Mouse (Mus musculus): ENCODE measurements around the gene Cir1.

Gene Cir1

DNA sequence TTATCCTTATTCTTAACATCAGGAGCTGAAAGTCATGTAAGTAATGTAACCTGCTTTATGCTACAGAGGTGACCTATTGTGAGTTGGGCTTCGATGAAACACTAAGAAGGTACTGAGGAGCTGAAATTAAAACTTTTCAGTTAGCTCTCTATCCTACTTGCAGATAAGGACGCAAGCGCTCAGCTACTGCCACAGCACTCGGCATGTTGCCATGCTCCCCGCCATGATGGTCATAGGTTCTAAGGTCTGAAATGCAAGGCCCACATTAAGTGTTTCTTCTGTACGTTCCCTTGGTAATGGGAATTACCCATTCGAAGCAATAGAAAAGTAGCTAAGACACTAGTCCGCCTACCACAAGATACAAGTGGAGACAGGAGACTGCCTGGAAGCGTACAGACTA lies 9.8 kb downstream of the Cir1 start:
- in situ Hi-C loops (cut with MboI, MseI) = no loop called here

DNA sequence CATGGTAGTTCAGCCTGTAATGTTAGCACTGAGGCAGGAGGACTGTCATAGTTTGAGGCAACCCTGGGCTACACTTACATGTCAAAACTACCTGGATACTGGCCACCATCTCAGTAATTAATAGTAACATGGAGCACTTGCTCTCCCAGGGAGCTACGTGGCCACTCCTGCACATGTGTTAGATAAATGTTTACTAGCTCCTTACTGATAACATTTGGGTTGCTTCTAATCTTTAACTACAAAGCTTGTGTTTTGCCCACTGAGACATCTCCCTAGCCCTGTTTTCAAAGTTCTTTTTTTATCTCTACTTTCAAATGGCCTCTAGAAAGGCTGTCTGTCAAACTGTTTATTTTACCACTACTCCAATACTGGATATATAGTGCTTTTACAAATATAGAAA lies 10.5 kb downstream of the Cir1 start:
- in situ Hi-C loops (cut with MboI, MseI) = no loop called here

DNA sequence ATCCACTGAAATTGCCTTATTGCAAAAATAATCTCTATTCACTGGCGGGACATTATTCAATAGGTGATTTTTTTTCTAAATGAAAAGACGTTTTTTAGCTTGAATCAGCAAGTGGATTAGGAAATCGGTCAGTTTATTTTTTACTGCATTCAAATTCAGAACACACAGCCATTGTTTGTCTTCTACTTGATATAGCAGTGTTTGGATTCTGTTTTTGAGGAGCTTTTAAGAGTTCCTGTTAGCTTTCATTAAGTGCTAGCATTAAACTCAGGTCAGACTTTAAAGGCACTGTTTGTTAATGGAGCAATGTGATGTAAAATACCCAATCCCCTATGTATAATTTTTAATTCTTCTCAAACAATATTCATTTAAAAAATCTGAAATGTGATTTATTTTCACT lies 13.7 kb downstream of the Cir1 start:
- in situ Hi-C loops (cut with MboI, MseI) = loop anchor here in 1 of 2 experiments (5.0 kb wide), 1 partner anchor 93 kb away; no protein-coding TSS in a partner anchor

DNA sequence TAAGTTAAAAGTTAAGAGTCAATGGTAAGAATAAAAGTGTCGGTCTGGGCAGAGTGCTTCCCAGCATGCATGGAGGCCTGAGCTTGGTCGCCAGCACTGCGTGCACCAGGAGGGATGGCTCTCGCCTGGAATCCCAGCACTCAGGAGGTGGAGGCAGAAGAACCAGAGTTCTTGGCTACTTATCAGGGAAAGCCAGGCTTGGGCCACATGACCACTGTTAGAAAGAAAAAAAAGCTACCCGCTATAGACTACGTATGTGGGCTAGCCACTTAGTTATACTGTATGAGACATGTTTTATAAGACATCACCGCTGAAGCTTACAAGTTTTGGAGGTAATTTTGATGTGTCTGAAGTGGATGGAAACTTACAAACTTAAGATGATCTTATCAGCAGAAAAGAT lies 14.3 kb downstream of the Cir1 start:
- in situ Hi-C loops (cut with MboI, MseI) = loop anchor here in 1 of 2 experiments (5.0 kb wide), 1 partner anchor 94 kb away; no protein-coding TSS in a partner anchor

DNA sequence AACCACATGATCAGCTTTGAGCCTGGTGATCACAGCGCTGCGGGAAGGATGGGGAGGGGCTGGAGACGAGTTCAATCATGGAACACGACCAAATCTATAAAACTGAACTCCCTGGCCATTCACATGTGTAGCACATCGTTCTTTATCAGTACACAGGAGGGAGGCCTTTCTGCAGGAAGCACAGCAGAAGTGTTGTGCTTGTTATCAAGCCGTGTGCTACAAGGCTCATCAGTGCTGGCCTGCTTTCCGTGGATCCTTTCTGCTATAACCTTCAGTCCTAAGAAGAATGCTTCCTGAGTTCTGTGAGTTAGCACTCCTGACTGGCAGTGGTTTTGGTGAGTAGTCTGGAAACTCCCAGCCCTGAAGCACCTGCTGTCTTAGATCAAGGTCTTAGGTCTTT lies 17.5 kb downstream of the Cir1 start:
- in situ Hi-C loops (cut with MboI, MseI) = loop anchor here in 1 of 2 experiments (5.0 kb wide), 1 partner anchor 97 kb away; no protein-coding TSS in a partner anchor

DNA sequence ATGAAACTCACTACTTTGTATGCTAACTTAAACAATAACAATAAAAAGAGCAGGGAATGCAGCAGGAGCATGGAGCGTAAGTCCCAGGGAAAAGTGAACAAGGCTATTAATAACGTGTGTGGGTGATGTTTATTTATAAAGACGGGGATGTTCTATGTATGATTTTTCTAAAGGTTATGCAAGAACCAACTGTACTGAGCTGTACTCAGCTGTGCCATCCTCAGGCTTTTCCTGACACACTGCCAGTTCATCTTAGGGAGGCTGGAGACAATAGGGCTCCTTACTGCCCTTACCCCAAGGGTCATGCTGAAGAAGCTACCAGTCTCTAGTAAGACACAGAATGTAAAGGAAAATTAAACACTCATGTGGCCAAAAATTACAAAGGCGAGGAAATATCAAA lies 21.4 kb downstream of the Cir1 start:
- in situ Hi-C loops (cut with MboI, MseI) = no loop called here

DNA sequence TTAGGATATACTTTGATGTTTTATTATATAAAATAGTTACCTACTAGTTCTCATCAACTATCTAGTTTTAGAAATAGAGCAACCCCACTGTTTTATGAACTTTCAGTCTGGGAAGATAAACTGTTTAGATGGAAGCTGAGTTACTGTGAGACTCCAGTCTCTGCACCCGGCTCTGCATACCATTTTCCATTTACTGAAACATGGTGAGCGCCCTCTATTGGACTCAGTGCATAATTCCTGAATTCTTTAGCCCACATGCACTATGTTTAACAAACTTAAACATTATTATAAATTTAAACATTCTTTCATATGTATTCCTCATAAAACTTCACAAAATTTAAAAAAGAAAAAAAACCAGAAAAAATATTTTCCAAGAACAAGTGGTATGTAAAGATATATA lies 26.9 kb downstream of the Cir1 start:
- in situ Hi-C loops (cut with MboI, MseI) = loop anchor here in 1 of 2 experiments (10.0 kb wide), 1 partner anchor 551 kb away; no protein-coding TSS in a partner anchor

DNA sequence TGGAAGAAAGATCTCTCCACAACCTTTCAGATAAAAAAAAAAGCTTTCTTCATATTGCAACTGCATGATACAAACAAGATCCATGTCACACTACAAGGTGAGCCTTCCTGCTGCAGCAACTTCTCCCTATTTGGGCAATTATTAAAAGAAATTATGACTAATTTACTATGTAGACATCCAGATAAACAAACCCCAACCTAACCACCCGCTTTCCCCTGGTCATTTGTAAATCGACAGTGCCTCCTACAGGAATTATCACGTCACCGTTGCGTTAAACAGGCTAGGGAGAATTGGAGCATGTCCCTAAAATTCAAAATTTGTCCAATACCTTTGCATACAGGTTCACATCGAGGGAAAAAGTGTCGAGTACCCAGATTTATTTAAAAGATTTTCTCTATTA lies 30.8 kb downstream of the Cir1 start:
- in situ Hi-C loops (cut with MboI, MseI) = loop anchor here in 1 of 2 experiments (5.0 to 10.0 kb wide), 2 partner anchors 114 to 547 kb away; no protein-coding TSS in a partner anchor

DNA sequence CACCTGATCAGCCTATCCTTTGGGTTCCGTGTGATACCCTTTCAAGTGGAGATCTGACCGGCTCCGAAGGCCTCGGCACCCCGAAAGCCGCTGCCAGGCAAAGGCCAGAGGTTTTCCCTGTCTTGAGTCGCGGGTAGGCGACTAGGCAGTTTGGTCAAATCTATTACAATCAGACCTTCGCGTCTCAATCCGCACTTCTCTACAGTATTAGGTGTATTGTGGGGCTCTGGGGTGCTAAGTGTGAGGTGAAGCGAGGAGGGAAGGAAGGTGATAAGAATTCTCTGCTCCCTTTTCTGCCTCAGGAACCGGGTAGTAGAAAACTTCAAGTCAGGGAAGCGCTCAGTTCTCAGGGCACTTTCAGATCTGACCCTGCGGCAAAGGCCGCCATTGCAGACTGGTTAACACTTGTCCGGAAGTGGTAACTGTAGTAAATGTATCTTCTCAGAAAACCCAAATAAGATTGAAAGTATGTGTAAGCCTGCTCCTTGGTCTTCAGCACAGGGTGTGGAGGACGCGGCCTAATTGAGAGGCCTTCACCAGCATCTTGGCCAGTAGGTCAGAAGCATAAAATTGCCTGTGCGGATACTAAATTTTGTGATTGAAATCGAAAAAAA lies 31.3 kb downstream of the Cir1 start:
- in situ Hi-C loops (cut with MboI, MseI) = loop anchor here in 1 of 2 experiments (5.0 to 10.0 kb wide), 2 partner anchors 114 to 546 kb away; no protein-coding TSS in a partner anchor

DNA sequence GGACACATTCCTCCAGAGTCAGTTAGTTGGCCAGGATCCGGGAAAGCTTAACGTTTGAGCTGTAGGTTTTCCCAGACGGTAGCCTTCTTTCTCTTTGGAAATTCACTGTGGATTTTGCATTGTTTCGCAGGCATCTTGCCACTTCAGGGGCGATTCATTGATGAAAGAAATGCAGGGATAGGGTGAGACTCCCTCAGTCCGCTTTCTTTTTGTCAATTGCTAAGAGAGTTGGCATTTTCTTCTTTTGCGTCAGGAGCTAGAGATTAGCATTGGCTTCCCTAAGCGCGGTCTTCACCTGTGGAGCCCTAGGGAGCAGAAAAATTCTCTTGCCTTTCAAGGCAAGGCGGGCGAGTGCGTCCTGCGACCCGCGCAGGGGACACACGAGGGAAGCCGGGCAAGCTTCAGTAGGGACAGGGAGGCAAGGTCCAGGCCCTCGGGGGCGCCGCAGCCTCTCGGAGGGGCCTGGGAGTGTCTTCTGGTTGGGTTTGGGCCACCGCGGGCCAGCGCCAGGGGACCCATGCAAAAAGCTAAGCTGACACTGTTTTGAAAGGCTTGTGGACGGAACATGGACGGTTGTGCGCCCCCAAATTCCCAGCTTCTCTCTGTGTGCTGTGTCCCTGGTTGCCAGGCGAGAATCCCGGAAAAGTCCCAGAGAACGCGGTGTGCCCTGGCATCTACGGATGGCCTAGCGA lies 32.0 kb downstream of the Cir1 start:
- in situ Hi-C loops (cut with MboI, MseI) = loop anchor here in 1 of 2 experiments (5.0 to 10.0 kb wide), 2 partner anchors 113 to 546 kb away; no protein-coding TSS in a partner anchor

DNA sequence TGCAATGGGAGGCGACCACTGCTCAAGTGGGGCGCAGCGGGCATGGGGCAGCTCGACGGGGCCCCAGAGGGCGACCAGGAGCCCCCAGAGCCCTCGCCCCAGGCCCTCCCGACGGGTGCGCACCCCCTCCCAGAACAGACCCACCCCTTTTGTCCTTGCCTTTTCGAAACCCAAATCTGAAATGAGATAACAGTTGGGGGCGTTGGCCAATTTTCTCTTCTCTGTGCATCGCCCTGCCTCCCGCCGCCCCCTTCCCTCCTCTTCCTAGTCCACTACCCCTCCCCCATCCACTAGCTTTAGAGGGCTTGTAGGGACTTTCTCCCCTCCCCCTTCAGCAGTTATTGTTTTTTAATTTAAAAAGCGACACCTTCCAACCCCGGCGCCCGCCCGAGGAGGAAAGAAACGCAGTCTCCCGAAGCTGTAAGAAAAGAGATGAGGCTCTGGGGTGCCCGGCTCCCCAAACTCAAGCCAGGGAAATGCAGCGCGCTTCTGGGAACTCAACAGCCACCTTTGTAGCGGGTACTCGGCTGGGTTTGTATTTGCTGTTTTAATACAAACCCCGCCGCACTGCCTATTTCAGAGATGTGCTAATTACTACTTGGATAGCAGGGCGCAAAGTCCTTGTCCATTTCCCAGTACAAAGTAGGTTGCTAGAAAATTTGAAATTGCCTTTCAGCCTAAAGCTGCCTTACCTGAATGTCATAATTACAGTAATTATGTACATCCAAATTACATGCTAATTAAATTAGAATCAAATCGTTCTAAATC lies 33.0 kb downstream of the Cir1 start:
- in situ Hi-C loops (cut with MboI, MseI) = loop anchor here (5.0 to 10.0 kb wide), 3 partner anchors 112 to 545 kb away; partner anchors contain the start of genes Gm11084 (in 1 of the 2) and Sp3 (in 1 of the 2)

DNA sequence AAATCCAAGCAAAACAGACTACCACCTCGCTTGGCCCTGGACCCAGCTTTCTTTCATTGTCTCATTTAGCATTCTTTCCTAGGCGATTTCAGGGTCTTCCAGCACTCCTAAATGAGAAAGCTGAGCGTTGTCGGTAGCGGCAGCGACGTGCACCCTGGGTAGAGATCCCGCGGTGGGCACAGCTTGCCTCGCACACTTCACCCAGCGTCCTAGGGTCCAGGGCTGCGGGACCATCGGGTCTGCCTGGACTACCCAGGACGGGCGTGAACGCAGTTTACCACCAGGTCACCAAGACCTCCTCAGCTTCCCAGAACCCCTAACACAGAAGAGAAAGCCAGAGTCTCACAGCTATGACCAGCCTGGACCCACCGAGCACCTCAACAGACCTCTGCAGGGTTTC lies 33.6 kb downstream of the Cir1 start:
- in situ Hi-C loops (cut with MboI, MseI) = loop anchor here (5.0 to 10.0 kb wide), 2 partner anchors 112 to 294 kb away; partner anchors contain the start of genes Gm11084 (in 1 of the 2) and Sp3 (in 1 of the 2)

DNA sequence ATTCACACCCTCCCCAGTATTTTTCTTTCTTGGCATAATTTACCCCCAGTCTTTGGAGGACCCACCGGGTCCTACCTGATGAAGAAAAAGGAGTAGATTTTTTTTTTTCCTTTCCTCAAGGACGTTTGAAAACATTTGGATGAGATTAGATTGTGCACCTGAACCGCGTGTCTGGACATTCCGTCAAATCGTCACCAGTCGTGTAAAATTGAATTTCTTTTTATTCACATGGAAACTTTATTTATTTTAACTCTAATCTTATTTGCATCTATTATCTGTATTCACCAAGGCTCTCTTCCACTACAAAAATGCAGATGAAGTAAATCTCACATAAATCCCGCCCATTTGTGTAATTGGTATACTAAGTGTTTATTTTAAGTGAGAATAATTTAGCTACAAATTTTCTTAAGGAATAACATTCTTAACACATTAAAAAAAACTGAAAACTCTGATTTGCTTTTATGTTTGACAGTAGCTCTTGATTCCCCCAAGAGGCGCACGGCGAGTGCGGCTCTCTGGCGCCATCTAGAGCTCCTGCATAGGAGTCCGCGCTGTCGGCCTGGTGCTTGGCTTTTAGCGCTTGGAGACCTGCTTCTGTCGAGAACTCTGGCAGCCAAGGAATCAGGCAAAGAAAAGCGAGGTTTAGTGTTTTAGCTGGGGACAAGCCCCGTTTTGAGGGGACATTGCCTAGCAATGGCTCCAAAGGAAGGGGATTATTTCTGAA lies 34.2 kb downstream of the Cir1 start:
- in situ Hi-C loops (cut with MboI, MseI) = loop anchor here (5.0 to 10.0 kb wide), 2 partner anchors 111 to 293 kb away; partner anchors contain the start of genes Gm11084 (in 1 of the 2) and Sp3 (in 1 of the 2)

DNA sequence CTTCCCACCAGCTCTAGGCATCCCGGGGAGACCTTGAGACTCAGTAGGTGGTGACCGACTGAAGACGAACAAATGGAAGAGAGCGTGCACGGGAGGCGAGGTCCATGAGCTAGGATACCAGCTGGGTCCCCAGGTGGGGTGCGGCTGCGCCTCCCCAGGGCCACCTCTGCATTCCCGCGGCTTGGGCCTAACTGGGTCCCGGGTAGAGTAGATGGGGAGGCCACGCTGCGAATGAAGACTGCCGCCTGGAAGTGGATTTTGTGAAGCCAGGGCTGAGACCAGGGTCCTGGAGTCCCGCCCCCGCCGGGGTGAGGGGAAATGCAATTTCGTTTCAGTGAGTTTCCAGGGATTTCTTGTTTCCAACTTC lies 34.8 kb downstream of the Cir1 start:
- in situ Hi-C loops (cut with MboI, MseI) = loop anchor here (5.0 to 10.0 kb wide), 2 partner anchors 110 to 293 kb away; partner anchors contain the start of genes Gm11084 (in 1 of the 2) and Sp3 (in 1 of the 2)

DNA sequence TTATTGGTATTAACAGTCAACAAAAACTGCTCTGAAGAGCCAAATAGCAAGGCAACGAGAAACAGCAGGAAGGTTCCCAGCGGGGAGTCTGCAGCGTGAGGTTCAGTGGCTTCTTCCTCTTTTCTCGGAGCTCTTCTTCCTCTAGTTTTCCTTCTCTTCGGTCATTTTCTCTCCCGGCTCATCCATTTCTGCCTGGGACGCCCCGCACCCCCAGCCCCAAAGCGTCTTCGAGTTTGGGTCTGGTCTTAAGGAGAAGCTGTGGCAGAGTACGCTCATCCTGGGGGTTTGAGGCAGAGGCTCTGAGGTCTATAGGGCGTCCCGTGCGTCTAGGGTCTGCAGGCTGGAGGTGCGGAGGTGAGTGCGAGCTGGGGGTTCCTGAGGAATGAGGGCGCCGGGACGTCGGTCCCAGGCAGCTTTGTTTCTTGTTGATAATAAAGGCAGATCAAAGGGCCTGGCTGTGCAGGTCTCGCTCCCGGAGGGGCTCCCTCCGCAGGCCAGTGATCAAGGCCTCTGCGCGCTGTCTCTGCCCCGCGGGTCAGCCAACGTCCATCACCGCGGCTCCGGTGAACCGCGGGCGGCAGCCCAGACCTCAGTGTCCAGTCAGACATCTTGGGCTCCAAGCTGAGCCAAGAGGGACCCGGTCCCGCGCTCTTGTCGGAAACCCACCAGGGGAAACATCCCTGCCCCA lies 35.3 kb downstream of the Cir1 start:
- in situ Hi-C loops (cut with MboI, MseI) = loop anchor here (5.0 to 10.0 kb wide), 2 partner anchors 110 to 292 kb away; partner anchors contain the start of genes Gm11084 (in 1 of the 2) and Sp3 (in 1 of the 2)

DNA sequence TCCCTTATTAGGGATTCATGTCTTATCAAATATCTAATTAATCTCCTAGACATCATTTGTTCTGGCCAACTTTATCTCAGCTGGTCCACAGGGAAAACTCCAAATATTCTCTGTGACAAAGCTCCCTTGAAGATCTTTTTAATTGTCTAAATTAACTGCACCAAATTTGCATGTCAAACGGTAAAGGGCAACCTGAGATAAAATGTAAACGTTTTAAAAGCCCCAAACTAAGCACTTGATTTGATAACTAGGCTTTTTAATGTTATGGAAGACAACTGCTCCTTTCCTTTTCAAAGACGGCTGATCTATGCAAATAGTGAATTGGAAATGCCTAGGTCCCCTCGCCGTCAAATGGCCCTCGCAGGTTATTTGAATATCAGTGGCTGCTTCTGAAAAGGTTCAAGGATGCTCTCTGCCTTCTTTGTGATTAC lies 36.3 kb downstream of the Cir1 start:
- in situ Hi-C loops (cut with MboI, MseI) = loop anchor here (5.0 to 10.0 kb wide), 2 partner anchors 109 to 291 kb away; partner anchors contain the start of genes Gm11084 (in 1 of the 2) and Sp3 (in 1 of the 2)

DNA sequence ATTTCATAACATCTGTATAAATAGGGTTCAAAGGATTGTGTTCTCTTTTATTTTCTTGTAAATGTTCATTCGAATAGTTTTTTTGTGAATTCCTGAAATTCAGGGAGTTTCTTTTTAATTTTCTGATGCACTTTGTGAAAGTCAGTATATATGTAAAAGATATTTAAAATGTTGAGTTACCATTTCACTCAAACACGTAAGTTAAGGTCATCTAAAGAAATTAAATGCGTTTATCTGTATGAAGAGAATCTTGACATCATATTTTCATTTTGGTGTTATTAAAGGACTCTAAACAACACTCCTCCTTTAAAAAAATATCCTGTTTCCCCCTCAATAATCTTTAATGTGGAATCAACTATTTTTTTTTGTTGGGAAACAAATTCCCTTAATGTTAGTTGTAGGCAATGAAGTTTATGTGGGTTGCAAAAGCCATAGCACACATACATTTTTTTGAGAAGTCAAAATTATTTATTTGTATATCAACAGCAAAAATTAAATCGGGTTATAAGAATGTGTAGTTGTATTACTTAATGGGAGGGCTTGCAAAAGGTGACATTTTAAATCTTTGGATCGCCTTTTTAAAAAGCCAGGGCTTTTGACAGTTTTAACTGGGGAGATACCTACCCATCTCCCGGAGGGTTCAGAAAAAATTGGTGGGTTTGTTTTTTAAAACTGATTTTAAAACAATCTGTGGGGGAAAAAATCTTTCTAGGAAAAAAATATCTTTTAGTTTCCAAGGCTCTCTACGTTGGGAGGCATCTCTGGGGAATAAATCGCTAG lies 37.0 kb downstream of the Cir1 start:
- in situ Hi-C loops (cut with MboI, MseI) = loop anchor here (5.0 to 10.0 kb wide), 2 partner anchors 108 to 291 kb away; partner anchors contain the start of genes Gm11084 (in 1 of the 2) and Sp3 (in 1 of the 2)

DNA sequence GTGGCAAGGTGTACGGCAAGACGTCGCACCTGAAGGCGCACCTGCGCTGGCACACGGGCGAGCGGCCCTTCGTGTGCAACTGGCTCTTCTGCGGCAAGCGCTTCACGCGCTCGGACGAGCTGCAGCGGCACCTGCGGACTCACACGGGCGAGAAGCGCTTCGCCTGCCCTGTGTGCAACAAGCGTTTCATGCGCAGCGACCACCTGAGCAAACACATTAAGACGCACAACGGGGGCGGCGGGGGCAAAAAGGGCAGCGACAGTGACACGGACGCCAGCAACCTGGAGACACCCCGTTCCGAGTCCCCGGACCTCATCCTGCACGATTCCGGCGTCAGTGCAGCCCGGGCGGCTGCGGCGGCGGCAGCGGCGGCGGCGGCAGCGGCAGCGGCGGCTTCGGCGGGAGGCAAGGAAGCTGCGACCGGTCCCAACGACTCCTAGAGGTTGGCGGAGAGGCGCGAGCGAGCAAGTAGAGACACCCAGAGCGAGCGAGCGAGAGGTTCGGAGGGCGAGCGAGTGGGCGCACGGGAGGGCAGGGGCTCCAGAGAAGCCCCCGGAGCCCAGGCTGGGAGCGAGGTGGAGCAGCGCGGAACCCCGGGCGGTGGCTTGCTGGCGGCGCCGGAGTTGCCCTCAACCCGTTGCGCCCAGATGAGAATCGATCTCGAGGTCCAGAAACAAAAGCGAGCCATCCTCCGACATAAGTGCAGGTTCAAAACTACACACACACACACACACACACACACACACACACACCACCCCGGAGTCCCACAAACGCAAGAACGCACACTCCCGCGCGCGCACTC lies 38.2 kb downstream of the Cir1 start:
- in situ Hi-C loops (cut with MboI, MseI) = loop anchor here in 1 of 2 experiments (10.0 kb wide), 1 partner anchor 290 kb away; the partner anchor contains the start of genes Gm11084 and Sp3
